ENCODE assay signal across 8 mouse cellular contexts in the genomic region with DNA sequence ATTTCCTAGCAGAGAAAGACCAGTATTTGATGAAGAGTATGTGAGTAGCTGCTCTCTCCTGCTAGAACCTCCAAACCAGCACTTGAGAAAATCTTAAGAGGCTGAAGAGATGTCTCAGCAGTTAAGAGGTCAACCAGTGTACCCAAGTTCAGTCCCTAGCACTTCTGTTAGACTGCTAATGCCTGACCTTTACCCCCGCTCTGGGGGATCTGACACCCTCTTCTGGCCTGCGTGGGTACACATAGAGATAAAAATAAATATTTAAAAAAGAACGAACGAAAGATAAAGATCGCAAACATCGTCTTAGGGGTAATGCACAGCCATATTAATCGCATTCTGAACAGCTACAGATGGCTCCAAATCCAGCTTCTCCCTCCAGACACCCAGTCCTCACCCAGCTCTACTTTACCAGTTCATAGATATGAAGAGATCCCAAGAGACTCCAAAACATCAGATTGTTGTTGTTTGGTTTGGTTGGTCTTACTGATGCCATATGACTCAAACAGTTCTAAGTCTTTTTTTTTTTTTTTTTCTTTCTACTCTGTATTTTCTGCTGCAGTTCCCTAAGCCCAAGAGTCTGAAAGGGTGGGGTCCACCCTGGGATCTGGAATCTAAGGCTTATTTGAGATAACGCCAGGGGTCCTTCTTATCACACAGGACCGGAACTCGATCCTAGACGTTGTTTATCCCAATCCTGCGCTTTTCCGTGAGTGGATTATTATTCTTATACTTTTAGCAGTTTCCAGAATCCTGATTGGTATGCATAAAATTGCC. TPM values are rescaled to one million over a fixed set of nuclear protein-coding genes. Genes with fewer than 3 reads are reported as not detected.
DNase-seq lines count a peak whose midpoint lies in the region; ATAC-seq lines count a peak whose summit lies in the region.

No protein-coding gene starts in this region.

- H3K4me2 ChIP-seq in limb, embryonic 15.5 days, result peak overlapping the region; percentile 42
- H3K4me2 ChIP-seq in stomach, embryonic 16.5 days (ENCODE audit: low read depth, low read length), result peak overlapping the region; percentile 62

- peak overlapping the region; percentile 51 for H3K4me3 ChIP-seq in limb, embryonic 15.5 days
- peak overlapping the region; percentile 66 for H3K4me3 ChIP-seq in stomach, embryonic 16.5 days (replicated peaks; ENCODE audit: low read length)

- no peak for ATAC-seq in limb, embryonic 15.5 days (ENCODE audit: insufficient number of reproducible peaks, low FRiP score, low TSS enrichment, low read depth)
- ATAC-seq in stomach, embryonic 16.5 days (ENCODE audit: insufficient read depth, low FRiP score), result peak; percentile 56; the same call in 1 of the 2 replicates

- 37% methylated on average over 13 of the region's 13 CpGs for WGBS in limb, embryonic 15.5 days
- 15% methylated on average over 13 of the region's 13 CpGs for WGBS in stomach, embryonic 16.5 days

- H3K27me3 ChIP-seq in limb, embryonic 15.5 days, result no peaks in the 10 kb centered on the region
- no peaks in the 10 kb centered on the region for H3K27me3 ChIP-seq in stomach, embryonic 16.5 days (ENCODE audit: control insufficient read depth, insufficient read depth, low read length)

- H3K27ac ChIP-seq in limb, embryonic 15.5 days, result no peak overlapping the region
- H3K27ac ChIP-seq in stomach, embryonic 16.5 days (ENCODE audit: low read length), result no peak overlapping the region

- H3K4me1 ChIP-seq in limb, embryonic 15.5 days, result 0 out of 2 replicates have a peak, but pooled peaks cover 2% of the 10 kb centered on the region
- 0 out of 2 replicates have a peak, but pooled peaks cover 5% of the 10 kb centered on the region for H3K4me1 ChIP-seq in stomach, embryonic 16.5 days (ENCODE audit: control insufficient read depth, insufficient read depth, low read length)

- peaks cover 6% of the 10 kb centered on the region for H3K36me3 ChIP-seq in limb, embryonic 15.5 days
- no peaks in the 10 kb centered on the region for H3K36me3 ChIP-seq in stomach, embryonic 16.5 days (ENCODE audit: control insufficient read depth, insufficient read depth, low read length)

- H3K9ac ChIP-seq in limb, embryonic 15.5 days, result no peak overlapping the region
- peak overlapping the region; percentile 51; the same call in 1 of the 2 replicates for H3K9ac ChIP-seq in stomach, embryonic 16.5 days (ENCODE audit: low read length)

- no peaks in the 10 kb centered on the region for H3K9me3 ChIP-seq in limb, embryonic 15.5 days
- no peaks in the 10 kb centered on the region for H3K9me3 ChIP-seq in stomach, embryonic 16.5 days (replicated peaks; ENCODE audit: control insufficient read depth, low read length)

- DNase-seq in embryo, embryonic 10.5 days (ENCODE audit: low spot score), result peak; percentile 2
- DNase-seq in embryo, embryonic 10 days (ENCODE audit: low spot score), result no peak
- peak; percentile 4 for DNase-seq in retina, embryonic 14.5 days (ENCODE audit: low spot score)
- DNase-seq in retina, postnatal 1 day, result no peak
- no peak for DNase-seq in adrenal gland, postnatal 4 days (ENCODE audit: low spot score in 2 of 2)
- no peak for DNase-seq in frontal cortex, postnatal 36 days (ENCODE audit: low spot score in 2 of 2)

RNA-seq across cellular contexts. Expression of a gene that starts 16.5 kb away (rescaled TPM):
- 2.2 and 2.9 TPM in 2 replicates for polyA plus RNA-seq in limb, embryonic 15.5 days (2015; fragmentation: Nextera tagmentation; extraction: Ambion mirVana)
- 1.8 and 2.3 TPM in 2 replicates for polyA plus RNA-seq in stomach, embryonic 16.5 days (2015; fragmentation: Nextera tagmentation; extraction: Ambion mirVana)
- 1 to 10 TPM; 2.4 to 3.0 TPM for total RNA-seq in adrenal gland, postnatal 4 days (2021)

RNA-seq across cellular contexts. Expression of a gene that starts 22.2 kb away (rescaled TPM):
- 10.7 TPM in 2 replicates for polyA plus RNA-seq in limb, embryonic 15.5 days (2015; fragmentation: Nextera tagmentation; extraction: Ambion mirVana)
- polyA plus RNA-seq in stomach, embryonic 16.5 days (2015; fragmentation: Nextera tagmentation; extraction: Ambion mirVana), result 7.7 and 9.7 TPM in 2 replicates
- total RNA-seq in adrenal gland, postnatal 4 days (2021), result 1 to 10 TPM; 6.0 to 6.4 TPM

RNA-seq across cellular contexts. Expression of a gene that starts 51.0 kb away (rescaled TPM):
- polyA plus RNA-seq in limb, embryonic 15.5 days (2015; fragmentation: Nextera tagmentation; extraction: Ambion mirVana), result 2.0 and 2.5 TPM in 2 replicates
- polyA plus RNA-seq in stomach, embryonic 16.5 days (2015; fragmentation: Nextera tagmentation; extraction: Ambion mirVana), result 1.8 and 2.1 TPM in 2 replicates
- total RNA-seq in adrenal gland, postnatal 4 days (2021), result under 1 TPM; 0.87 to 0.93 TPM

RNA-seq across cellular contexts. Expression of a gene that starts 59.5 kb away (rescaled TPM):
- 0.38 and 1.4 TPM in 2 replicates for polyA plus RNA-seq in limb, embryonic 15.5 days (2015; fragmentation: Nextera tagmentation; extraction: Ambion mirVana)
- polyA plus RNA-seq in stomach, embryonic 16.5 days (2015; fragmentation: Nextera tagmentation; extraction: Ambion mirVana), result 0.82 and 1.0 TPM in 2 replicates
- under 1 TPM; 0.70 to 0.90 TPM for total RNA-seq in adrenal gland, postnatal 4 days (2021)

Comparison
In these comparisons a context has a peak if more than half of its experiments do, and no peak if none do; other contexts are left out.
1. DNase-seq: peak in embryo, embryonic 10.5 days (single experiment) and retina, embryonic 14.5 days (single experiment); none in embryo, embryonic 10 days (single experiment), retina, postnatal 1 day (single experiment), adrenal gland, postnatal 4 days (0 of 2) and frontal cortex, postnatal 36 days (0 of 2).